Mouse (Mus musculus): Measurements from ENCODE around the gene Btbd3. TPM values are rescaled to one million over a fixed set of nuclear protein-coding genes. Genes with fewer than 3 reads are reported as not detected.

Gene Btbd3
- total RNA-seq (2017), result 0.48 to 0.49 TPM in 2 of 3 replicates, not detected in the other

DNA sequence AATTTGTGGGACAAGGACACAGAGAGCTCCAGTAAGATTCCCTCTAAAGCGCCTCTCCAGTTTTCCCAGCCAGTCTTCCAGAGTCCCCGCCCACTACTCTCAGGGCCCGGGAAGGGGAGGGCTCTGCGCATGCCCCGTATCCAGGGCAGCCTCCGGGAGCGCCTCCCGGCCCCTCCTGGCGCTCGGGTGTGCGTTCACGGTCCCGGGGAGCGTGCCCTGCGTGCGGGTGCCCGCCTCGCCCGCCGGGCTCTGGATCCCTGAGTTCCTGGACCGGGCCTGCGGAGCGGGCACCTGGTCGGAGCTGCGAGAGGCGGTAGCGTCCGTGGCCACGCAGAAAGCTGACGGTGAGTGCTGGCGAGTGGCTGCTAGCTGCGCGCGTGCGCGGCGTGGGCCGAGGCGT, at the start of gene Btbd3:
TSS of gene Btbd3 (plus strand) at position 155 of the 400 bp plus-strand sequence.
- no peak for ATAC-seq (replicated peaks; ENCODE audit: insufficient number of reproducible peaks, low FRiP score, low TSS enrichment, poor library complexity, severe bottlenecking)

DNA sequence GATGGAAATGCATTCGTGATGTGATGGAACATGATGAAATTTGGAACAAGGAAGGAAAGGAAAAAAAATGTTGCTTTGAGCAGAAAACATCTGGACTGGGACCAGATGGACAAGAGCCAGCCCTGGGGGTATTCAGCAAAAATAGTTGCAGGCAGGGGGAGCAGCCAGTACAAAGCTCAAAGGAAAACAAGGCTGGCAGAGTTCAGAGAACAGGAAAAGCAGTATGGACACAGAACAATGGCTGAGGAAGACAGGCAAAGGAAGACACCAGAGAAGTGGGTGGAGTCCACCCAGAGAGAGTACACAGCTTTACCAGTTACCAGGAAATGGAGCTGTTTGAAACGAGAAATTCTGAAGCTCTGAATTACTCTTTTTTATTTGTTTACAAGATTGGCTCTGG, 40.8 kb upstream of the Btbd3 start:
- ATAC-seq (replicated peaks; ENCODE audit: insufficient number of reproducible peaks, low FRiP score, low TSS enrichment, poor library complexity, severe bottlenecking), result no peak

DNA sequence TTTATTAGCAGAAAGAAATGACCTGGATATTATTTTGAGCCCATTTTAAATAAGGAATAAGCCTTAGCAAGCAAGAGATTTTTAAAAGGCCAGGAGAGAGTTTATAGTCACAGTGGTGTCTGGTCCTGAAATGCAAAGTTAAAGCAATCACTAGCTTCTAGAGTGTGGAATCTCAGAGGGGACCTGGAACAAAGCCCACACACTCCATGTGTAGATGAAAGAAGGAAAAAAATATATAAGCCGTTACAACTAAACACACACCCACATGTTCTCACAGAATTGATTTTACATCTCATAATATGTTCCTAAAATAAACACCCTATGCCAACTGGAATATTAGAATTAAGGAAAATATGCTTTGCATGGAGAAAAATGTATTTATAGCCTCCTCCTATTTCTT, 36.1 kb upstream of the Btbd3 start:
- ATAC-seq (replicated peaks; ENCODE audit: insufficient number of reproducible peaks, low FRiP score, low TSS enrichment, poor library complexity, severe bottlenecking), result no peak

DNA sequence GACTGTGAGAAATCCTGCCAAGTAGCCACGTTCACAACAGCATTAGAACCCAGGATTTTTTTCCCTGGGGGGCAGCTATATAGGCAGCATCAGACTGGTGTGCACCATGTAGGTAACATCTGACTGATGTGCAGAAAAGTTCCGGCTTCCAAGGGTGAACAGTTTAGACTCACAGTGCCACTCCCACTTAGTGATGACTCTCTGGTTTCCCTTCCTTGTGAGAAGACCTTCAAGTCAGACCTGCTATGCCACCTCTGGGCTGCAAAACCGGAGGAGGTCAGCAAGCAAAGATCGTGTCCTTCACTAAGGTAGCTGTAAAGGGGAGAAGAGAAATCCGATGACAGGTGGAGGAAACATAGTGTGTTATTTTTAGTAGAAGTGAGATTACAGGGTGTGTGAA, 24.1 kb upstream of the Btbd3 start:
- no peak for ATAC-seq (replicated peaks; ENCODE audit: insufficient number of reproducible peaks, low FRiP score, low TSS enrichment, poor library complexity, severe bottlenecking)

DNA sequence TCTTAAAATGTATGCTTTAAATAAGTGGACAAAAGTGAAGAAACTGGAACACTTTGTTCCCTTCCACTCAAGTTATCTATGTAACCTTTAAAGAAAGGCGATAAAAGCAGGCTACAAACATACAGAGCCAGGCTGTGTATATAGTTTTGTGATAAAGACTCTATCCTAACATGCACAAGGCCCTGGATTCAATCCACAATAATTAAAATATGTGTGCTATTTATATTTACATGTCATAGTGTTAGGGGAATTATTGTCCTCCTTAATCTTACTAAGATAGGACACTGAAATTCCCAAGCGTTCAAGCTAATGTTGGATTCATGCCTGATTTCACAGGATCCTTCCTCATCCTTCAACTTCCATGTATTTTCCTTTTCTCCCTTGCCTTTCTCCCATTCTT, 20.2 kb upstream of the Btbd3 start:
- ATAC-seq (replicated peaks; ENCODE audit: insufficient number of reproducible peaks, low FRiP score, low TSS enrichment, poor library complexity, severe bottlenecking), result no peak

DNA sequence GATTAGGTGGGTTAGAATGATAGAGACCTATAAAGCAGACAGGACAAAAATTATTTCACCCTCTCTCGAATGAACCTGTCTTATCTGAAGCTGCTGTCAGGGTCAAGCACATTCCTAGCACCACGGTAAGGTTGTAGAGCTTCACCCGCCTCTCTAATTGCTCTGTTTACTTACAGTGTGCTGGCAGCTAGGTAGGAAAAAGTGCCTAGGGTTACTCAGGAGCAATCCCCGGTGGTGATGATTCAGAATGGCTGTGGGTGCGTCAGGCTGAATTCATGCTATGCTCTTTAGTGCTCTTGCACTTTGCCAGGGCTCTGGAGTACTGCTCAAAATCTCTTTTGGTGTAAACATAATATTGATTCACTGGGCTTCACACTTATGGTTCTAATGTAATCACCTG, 13.9 kb upstream of the Btbd3 start:
- no peak for ATAC-seq (replicated peaks; ENCODE audit: insufficient number of reproducible peaks, low FRiP score, low TSS enrichment, poor library complexity, severe bottlenecking)

DNA sequence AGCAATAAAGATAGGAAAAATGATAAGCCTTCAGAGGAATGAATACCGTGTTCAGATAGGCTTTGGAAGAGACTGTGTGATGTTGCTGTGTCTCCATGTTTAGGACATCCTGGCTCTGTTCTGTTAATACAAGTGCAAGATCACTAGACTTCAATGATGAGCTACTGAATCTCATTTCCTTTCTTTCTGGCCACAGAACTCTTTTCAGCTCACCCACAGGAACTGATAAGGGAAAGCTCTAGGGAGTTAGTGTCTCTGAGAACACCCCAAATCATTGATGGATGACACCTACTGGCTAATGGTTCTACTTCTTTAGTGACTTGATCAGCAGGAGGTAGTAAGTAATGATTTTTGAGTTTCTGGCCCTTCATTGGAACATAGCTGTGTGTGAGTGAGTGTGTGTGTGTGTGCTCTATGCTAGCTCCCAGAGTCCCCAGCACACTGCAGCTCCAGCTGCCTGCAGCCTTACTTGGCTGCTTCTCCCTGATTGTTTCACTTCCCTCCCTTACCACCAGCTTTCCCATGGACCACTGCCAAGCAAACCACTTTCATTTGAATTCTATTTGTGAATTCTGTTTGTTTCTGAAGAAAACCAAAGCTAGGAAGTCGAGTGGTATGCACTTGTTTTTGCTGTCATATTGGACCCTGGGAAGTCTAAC, 10.6 kb upstream of the Btbd3 start:
- ATAC-seq (replicated peaks; ENCODE audit: insufficient number of reproducible peaks, low FRiP score, low TSS enrichment, poor library complexity, severe bottlenecking), result no peak

DNA sequence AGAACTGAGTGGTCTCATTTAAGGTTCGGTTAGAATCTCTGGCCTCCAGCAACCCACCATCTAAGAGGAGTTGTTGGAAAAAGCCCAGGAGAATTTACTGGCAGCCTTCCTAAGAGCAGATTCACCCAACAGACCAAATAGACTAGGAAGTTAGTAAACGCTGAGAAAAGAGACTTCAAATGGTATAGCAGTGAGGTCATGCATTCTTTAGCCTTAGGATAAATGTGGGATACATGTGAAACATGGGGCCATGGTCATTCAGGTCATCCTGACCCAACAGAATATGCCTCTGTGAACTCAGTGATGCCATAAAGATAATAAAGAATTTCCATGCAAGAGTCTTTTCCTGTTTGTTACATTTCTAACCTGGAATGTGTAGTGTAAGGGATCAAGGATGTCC, 8.4 kb upstream of the Btbd3 start:
- no peak for ATAC-seq (replicated peaks; ENCODE audit: insufficient number of reproducible peaks, low FRiP score, low TSS enrichment, poor library complexity, severe bottlenecking)

DNA sequence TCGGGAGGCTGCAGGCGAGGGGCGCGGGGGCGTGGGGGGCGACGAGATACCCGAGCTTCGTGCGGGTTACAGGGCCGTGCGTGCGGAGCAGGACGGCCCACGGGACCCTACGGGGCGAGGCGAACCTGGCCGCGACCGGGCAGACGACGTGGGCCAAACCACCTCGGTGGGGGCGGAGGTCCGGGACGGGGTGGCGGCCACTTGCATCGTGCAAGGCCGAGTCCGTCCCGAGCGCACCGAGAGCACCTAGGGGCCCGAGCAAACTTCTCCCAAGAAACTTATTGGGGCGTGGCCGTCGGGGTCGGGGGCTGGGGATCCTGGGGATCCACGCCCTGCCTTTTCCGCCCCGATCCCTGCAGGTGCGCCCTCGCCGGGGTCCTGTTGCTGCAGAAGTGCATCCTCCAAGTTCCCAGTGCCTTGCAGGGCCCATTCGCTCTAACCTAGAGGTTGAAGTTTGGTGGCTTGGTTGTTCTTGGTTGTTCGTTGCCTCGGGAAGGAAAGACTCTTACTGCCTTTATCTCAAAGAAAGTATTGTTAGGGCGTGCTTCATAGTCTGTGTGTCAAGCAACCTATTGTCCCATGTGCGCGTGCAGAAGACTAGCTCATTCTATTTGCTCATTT, 596 bp downstream of the Btbd3 start:
- ATAC-seq (replicated peaks; ENCODE audit: insufficient number of reproducible peaks, low FRiP score, low TSS enrichment, poor library complexity, severe bottlenecking), result no peak

DNA sequence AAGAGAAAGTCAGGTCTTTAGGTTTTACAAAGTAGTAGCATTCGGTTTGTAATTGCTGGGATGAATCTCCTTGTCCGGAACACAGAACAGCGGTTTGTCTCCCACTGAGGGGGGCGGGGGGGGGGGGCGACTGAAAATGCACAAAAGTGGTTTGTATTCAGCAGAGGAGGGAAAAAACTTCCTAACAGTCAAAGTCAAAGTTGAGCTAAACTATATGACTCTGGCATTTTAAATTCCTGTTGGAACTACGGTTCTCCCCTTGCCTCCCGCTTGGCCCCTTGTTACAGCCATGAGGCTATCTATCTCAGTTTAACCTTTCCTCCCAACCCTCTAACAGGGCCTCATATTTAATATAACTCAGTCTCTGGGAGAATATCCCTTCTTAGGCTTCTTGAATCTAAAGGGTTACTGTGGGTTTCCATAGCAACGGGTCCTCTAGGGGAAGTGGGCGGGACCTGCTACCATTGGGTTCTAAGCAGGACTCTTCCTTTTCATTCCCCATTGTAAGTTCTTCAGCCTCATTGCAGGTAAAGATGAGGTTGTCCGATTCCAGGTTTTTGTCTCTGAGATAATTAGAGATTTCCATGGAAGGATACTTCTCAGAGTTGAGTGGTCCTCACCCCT, 1.4 kb downstream of the Btbd3 start:
- ATAC-seq (replicated peaks; ENCODE audit: insufficient number of reproducible peaks, low FRiP score, low TSS enrichment, poor library complexity, severe bottlenecking), result no peak

DNA sequence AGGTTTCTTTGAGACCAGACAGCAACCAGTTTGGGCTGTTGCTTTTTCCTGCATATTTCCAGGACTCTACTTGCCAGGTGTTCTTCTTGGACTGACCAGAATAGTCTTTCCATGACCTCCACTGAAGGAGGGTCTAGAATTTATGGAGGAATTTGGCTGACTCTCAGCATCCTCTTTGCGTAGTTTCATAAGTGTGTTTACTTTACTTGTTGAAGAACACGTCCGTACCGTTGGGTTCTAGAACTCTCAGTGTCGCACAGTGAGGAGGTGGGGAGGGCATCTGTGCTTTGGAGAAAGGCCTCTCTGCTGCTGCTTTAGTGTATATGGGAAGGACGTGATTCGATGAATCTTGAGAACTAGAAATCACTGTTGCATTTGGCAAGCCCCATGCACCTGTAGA, 4.8 kb downstream of the Btbd3 start:
- ATAC-seq (replicated peaks; ENCODE audit: insufficient number of reproducible peaks, low FRiP score, low TSS enrichment, poor library complexity, severe bottlenecking), result no peak

DNA sequence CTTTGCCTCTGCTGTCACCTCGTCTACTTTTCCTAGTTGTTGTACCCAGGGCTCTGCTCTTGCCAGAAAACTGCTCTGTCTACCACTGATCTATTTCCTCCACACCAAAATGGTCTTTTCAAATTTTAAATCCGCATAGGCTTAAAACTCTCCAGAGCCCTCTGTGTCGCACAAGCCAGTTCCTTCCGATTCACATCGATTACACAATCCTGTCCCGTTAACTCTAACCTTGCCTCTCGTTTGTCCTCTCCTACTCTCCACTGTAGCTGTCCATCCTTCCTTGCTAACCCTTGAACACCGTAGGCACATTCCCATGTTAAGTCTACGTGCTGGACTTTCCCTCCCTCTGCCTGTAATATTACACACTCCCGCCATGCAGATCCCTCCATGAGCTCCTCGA, 6.5 kb downstream of the Btbd3 start:
- no peak for ATAC-seq (replicated peaks; ENCODE audit: insufficient number of reproducible peaks, low FRiP score, low TSS enrichment, poor library complexity, severe bottlenecking)

DNA sequence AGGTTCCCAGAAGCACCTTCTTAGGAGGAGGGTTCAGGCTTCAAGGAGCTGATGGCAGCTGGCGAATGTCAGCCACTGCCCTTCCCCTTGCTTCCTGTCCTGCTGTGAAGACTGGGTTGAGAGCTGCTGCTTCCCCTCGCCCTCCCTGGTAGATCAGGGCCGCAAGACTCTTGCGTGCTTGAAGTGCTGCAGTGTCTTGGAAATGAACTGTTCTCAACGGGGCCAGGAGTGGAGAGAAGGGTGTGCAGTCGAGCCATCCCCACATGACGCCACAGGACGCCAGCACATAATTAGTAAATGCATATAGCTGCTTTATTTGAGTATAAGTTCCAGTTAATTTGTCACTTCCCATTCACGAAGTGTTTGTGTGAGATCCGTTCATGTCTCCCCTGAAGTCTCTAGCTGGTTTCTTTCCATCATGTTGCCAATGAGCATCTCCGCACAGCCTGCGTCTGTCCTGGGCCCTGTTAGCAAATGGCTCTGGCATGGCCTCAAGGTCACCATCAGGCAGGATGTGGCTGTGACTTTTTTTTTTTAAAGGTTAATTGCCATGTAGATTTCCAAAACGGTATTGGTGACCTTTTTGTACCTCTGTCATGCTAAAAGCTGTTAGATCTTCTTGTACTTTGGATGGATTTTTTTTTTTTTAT, 9.1 kb downstream of the Btbd3 start:
- ATAC-seq (replicated peaks; ENCODE audit: insufficient number of reproducible peaks, low FRiP score, low TSS enrichment, poor library complexity, severe bottlenecking), result no peak

DNA sequence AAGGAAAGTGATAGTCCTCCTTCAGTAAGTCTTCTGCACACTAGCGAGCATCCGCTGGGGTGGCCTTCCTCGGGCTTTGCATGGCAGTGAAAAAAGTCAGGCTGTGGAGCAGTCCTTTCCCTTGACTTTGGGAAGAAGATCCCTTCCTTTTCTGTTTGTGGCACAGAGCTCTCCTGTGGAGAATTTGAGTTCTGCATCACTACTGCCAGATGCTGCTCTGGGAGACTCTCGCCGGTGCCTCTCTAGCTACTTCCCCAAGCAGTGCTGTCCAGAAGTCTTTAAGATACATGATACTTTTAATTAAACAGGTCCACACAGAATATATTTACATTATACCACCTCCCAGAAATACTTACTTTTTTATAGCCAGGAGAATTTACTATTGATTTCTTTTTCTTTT, 10.3 kb downstream of the Btbd3 start:
- no peak for ATAC-seq (replicated peaks; ENCODE audit: insufficient number of reproducible peaks, low FRiP score, low TSS enrichment, poor library complexity, severe bottlenecking)

DNA sequence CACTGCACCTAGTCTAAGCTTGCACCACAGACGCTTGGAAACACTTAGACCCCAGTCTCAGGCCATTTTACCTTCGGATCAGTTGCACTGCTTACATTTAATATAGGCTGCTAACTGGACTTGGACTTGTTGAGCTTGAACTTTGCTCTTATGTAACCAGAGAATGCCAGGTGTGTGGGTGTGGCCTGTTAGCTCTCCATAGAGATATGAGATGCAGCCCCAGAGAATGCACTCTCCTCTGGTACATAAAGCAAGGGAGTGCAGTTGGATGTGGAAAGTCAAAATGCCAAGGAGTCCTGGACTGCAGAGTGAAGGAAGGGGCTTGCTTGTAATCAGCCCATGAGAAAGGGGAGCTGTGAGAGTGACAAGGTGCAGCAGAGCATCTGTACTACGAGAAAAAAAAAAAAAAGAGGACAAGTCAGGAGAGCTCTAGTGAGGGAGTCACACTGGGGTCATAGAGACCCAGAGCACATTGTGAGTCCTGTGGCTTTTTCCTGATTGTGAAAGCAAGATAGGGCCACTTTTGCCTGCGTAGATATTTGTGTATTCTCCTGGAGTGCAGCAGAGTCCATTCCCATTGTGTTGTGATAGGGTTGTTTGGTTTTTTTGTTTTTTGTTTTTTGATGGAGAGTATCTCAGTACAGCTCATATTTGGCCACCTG, 11.6 kb downstream of the Btbd3 start:
- ATAC-seq (replicated peaks; ENCODE audit: insufficient number of reproducible peaks, low FRiP score, low TSS enrichment, poor library complexity, severe bottlenecking), result no peak

DNA sequence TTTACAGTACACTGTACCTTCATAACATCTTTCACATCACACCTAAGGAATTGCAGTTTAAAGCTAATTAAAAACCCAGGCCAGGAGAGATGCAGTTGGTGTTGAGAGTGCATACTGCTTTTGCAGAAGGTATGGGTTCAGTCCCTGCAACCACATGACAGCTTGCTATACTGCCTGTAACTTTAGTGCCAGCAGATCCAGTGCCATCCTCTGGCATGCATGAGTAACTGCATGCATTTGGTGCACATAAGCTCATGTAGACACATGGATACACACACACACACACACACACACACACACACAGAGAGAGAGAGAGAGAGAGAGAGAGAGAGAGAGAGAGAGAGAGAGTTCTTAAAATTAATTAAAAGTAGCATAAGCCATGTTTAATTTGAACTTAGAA, 13.0 kb downstream of the Btbd3 start:
- no peak for ATAC-seq (replicated peaks; ENCODE audit: insufficient number of reproducible peaks, low FRiP score, low TSS enrichment, poor library complexity, severe bottlenecking)

DNA sequence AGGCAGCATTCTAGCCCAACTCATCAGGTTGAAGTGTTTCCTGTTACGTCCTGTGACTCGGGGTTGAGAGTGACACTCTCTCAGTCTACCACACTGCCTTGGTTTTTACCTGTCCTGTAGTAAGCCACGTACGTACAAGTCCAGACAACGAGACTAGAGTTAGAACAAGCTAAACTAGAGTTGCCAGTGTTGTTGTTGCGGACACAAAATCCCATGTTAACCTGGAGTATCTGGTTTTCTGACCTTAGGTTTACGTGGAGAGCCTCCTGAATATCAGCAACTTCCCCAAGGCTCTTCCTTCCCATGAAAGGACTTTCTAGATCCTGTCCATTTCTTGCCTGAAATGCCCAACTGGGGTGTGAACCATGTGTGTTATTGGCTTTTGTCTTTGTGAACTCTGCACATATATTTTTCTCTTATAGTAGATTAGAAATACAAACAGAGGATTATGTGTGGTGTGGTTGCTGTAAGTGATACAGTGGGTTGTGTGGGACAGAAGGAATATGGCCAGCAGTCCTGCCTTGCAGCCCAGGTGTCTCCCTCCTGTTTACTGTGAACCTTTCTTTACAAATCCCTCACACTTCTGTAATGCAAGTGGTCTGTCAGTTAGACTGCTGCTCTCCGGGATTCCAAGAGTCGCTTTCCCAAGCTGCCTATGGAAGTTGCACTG, 17.2 kb downstream of the Btbd3 start:
- ATAC-seq (replicated peaks; ENCODE audit: insufficient number of reproducible peaks, low FRiP score, low TSS enrichment, poor library complexity, severe bottlenecking), result no peak

DNA sequence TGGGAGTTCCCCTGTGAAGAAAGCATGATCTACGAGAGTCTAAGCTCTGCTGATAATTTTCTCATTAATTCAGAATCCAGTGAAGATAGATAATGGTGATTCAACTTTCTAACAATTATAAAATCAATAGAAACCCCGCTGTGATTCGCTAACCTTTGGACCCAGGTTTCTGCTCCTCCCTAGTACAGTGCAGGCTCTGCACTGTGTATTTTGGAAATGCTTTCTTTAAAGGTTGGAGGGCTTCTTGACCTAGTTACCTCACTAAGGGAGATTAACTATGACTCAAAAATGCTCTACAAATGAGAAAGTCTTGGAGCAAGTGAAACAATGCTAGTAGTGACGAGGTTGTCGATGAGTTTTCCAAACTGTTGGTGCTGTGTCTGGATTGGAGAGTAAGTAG, 17.7 kb downstream of the Btbd3 start:
- ATAC-seq (replicated peaks; ENCODE audit: insufficient number of reproducible peaks, low FRiP score, low TSS enrichment, poor library complexity, severe bottlenecking), result no peak

Measured in monocyte, adult 5-6 weeks (primary cell).